Mouse (Mus musculus): Measurements from ENCODE around the gene Ube2s. TPM values are rescaled to one million over a fixed set of nuclear protein-coding genes. Genes with fewer than 3 reads are reported as not detected.
"Not testable (repeated sequence)": the region's sequence is repeated elsewhere in the genome, so short reads cannot be mapped to it uniquely, and the experiment has no call there.

The Ube2s gene
- polyA plus RNA-seq (2015; fragmentation: Nextera tagmentation; extraction: Ambion mirVana), result 116 and 126 TPM in 2 replicates

DNA sequence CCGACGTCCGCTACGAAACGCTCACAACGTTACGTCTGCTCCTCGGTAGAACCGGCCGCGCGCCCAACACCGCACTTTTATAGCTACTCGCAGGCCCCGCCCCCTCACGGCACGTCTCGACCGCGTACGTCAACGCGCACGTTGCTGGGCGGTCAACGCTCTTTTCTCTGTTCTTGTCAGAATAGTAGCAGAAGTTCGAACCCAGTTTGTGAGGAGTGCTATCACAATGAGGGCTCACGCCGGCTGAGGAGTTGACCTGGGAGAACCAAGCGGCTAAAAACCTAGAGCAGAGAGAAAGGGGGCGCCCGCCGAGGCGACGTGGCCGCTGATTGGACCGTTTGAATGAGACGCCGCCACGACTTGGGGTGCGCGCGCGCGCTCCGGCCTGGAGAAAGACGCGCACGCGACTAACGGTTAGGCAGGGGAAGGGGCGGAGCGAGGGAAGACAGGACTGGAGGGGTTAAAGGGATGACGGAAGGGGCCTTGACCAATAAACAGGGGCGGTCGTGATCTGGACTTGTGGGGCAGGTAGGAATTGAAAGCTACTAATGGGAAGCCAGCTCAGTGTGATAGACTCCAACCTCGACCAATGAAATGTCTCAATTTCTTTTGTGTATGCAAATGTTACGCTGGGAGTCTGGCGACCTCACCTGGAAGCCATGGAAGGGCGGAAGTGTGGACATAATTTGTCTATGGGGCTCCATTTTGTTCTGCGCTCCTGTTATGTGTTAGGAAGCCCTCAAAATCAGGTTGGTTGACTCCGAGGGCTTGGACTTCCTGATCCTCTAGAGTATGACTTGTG, at the start of gene Ube2s:
Gene Ube2s, minus strand, starts transcription at position 288 of the 802 bp plus-strand sequence.
- Histone ChIP-seq H3K9me3 (ENCODE audit: control insufficient read depth) (no peaks in the 10 kb centered on the region), H3K9ac (ENCODE audit: low read depth, low read length) (peak within 1 kb of the TSS; percentile 93), H3K4me1 (replicated peaks; ENCODE audit: control insufficient read depth, insufficient read depth, low read length) (no peaks in the 10 kb centered on the region), H3K27ac (ENCODE audit: low read depth, low read length) (peak within 1 kb of the TSS; percentile 85), H3K4me2 (replicated peaks; ENCODE audit: low read depth) (peak within 1 kb of the TSS; percentile 79), H3K4me3 (ENCODE audit: low read depth, low read length) (peak within 1 kb of the TSS; percentile 78), H3K36me3 (ENCODE audit: control insufficient read depth, insufficient read depth) (peaks cover 9% of the 10 kb centered on the region), H3K27me3 (replicated peaks; ENCODE audit: control insufficient read depth, insufficient read depth, low read length) (no peaks in the 10 kb centered on the region)
- peak; percentile 48 for TF ChIP-seq CTCF (IDR thresholded peaks at IDR 0.05; ENCODE audit: low read depth)
- under 1% methylated on average over 62 of the region's 62 CpGs for WGBS
- peak; percentile 99 for ATAC-seq

DNA sequence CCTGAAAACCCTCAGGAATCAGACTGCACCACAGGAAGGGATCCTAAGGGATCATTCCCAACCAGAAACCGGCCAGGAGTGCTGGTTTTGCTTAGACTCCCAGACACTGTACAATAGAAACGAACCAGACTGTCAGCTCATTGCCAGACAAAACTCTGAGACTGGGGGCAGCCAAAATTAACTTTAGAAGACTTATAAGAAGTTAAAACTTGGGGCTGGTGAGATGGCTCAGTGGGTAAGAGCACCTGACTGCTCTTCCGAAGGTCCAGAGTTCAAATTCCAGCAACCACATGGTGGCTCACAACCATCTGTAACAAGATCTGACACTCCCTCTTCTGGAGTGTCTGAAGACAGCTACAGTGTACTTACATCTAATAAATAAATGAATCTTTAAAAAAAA, 48.5 kb upstream of the Ube2s start:
- H3K36me3 ChIP-seq (ENCODE audit: control insufficient read depth, insufficient read depth); H3K4me1 ChIP-seq (replicated peaks; ENCODE audit: control insufficient read depth, insufficient read depth, low read length); H3K27ac ChIP-seq (ENCODE audit: low read depth, low read length); H3K27me3 ChIP-seq (replicated peaks; ENCODE audit: control insufficient read depth, insufficient read depth, low read length); H3K9ac ChIP-seq (ENCODE audit: low read depth, low read length); H3K4me2 ChIP-seq (replicated peaks; ENCODE audit: low read depth); H3K9me3 ChIP-seq (ENCODE audit: control insufficient read depth); H3K4me3 ChIP-seq (ENCODE audit: low read depth, low read length); ATAC-seq: not testable (repeated sequence)
- 53% methylated on average over 3 of the region's 3 CpGs for WGBS

DNA sequence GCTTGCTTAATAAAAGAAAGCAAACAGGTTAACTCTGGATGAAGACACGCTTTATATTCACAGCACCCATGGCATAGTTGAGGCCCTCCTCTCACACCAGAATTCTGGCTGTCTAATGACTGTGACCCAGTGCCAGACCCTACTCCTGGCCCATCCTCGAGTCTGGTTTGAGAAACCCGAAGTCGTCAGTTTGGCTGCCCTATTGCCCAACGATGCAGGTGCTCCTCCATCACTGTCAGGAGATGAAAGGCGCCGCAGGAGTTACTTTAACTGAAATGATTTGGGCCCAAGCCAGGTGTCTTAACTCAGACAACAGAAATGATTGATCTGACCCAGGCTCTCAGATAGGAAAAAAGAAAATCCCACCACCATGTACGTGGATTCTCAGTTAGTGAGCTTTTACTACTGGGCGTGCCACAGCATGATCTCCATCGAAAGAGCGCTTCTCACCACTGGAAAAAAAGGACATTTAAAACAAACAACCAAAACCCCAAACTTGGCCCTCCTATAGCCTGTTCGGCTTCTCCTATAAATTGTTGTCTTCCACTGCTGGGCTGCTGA, 47.1 kb upstream of the Ube2s start:
- Histone ChIP-seq H3K4me3 (ENCODE audit: low read depth, low read length) (no peak overlapping the region), H3K9ac (ENCODE audit: low read depth, low read length) (no peak overlapping the region), H3K27me3 (replicated peaks; ENCODE audit: control insufficient read depth, insufficient read depth, low read length) (0 out of 2 replicates have a peak, but pooled peaks cover 3% of the 10 kb centered on the region), H3K4me1 (replicated peaks; ENCODE audit: control insufficient read depth, insufficient read depth, low read length) (0 out of 2 replicates have a peak, but pooled peaks cover 2% of the 10 kb centered on the region), H3K36me3 (ENCODE audit: control insufficient read depth, insufficient read depth) (no peaks in the 10 kb centered on the region), H3K27ac (ENCODE audit: low read depth, low read length) (no peak overlapping the region), H3K9me3 (ENCODE audit: control insufficient read depth) (no peaks in the 10 kb centered on the region), H3K4me2 (replicated peaks; ENCODE audit: low read depth) (no peak overlapping the region)
- no peak for ATAC-seq
- TF ChIP-seq CTCF (IDR thresholded peaks at IDR 0.05; ENCODE audit: low read depth), result no peak
- 47% methylated on average over 12 of the region's 12 CpGs for WGBS

- WGBS, result 62% methylated on average over 7 of the region's 7 CpGs
- Histone ChIP-seq H3K4me2 (replicated peaks; ENCODE audit: low read depth) (no peak overlapping the region), H3K27ac (ENCODE audit: low read depth, low read length) (no peak overlapping the region), H3K36me3 (ENCODE audit: control insufficient read depth, insufficient read depth) (no peaks in the 10 kb centered on the region), H3K9ac (ENCODE audit: low read depth, low read length) (no peak overlapping the region), H3K27me3 (replicated peaks; ENCODE audit: control insufficient read depth, insufficient read depth, low read length) (0 out of 2 replicates have a peak, but pooled peaks cover 3% of the 10 kb centered on the region), H3K4me1 (replicated peaks; ENCODE audit: control insufficient read depth, insufficient read depth, low read length) (no peaks in the 10 kb centered on the region), H3K4me3 (ENCODE audit: low read depth, low read length) (no peak overlapping the region), H3K9me3 (ENCODE audit: control insufficient read depth) (no peaks in the 10 kb centered on the region)
- ATAC-seq, result no peak
- no peak for TF ChIP-seq CTCF (IDR thresholded peaks at IDR 0.05; ENCODE audit: low read depth)
Observed at GRCm38 (mm10) chr7:4857321-4857720, 44.9 kb upstream of the Ube2s start.

- Histone ChIP-seq H3K36me3 (ENCODE audit: control insufficient read depth, insufficient read depth) (no peaks in the 10 kb centered on the region), H3K9ac (ENCODE audit: low read depth, low read length) (no peak overlapping the region), H3K9me3 (ENCODE audit: control insufficient read depth) (no peaks in the 10 kb centered on the region), H3K27ac (ENCODE audit: low read depth, low read length) (no peak overlapping the region), H3K27me3 (replicated peaks; ENCODE audit: control insufficient read depth, insufficient read depth, low read length) (0 out of 2 replicates have a peak, but pooled peaks cover 3% of the 10 kb centered on the region), H3K4me3 (ENCODE audit: low read depth, low read length) (no peak overlapping the region), H3K4me1 (replicated peaks; ENCODE audit: control insufficient read depth, insufficient read depth, low read length) (no peaks in the 10 kb centered on the region), H3K4me2 (replicated peaks; ENCODE audit: low read depth) (no peak overlapping the region)
- TF ChIP-seq CTCF (IDR thresholded peaks at IDR 0.05; ENCODE audit: low read depth), result no peak
- no peak for ATAC-seq
- 81% methylated on average over 9 of the region's 9 CpGs for WGBS
Observed at GRCm38 (mm10) chr7:4856508-4856907, 44.1 kb upstream of the Ube2s start.

DNA sequence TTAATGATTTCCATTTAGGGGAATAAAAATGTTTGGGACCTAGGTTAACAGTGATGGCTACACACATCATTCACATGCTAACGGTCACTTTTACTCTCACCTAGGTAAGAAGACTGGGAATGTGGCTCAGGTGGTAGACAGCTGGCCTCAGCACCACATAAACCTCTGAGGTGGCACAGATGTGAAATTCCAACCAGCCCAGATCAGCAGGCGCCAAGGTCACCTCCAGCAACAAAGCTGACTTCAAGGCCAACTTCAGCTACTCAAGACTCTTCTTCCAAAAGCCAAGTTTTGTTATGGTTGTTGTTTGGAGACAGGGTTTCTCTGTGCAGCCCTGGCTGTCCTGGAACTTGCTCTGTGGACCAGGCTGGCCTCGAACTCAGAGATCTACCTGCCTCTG, 41.2 kb upstream of the Ube2s start:
- H3K9me3 ChIP-seq (ENCODE audit: control insufficient read depth), result no peaks in the 10 kb centered on the region
- no peak overlapping the region for H3K27ac ChIP-seq (ENCODE audit: low read depth, low read length)
- no peak for TF ChIP-seq CTCF (IDR thresholded peaks at IDR 0.05; ENCODE audit: low read depth)
- no peak overlapping the region for H3K9ac ChIP-seq (ENCODE audit: low read depth, low read length)
- no peaks in the 10 kb centered on the region for H3K36me3 ChIP-seq (ENCODE audit: control insufficient read depth, insufficient read depth)
- WGBS, result 78% methylated on average over 3 of the region's 3 CpGs
- no peaks in the 10 kb centered on the region for H3K4me1 ChIP-seq (replicated peaks; ENCODE audit: control insufficient read depth, insufficient read depth, low read length)
- H3K4me3 ChIP-seq (ENCODE audit: low read depth, low read length), result no peak overlapping the region
- H3K4me2 ChIP-seq (replicated peaks; ENCODE audit: low read depth), result no peak overlapping the region
- H3K27me3 ChIP-seq (replicated peaks; ENCODE audit: control insufficient read depth, insufficient read depth, low read length), result 0 out of 2 replicates have a peak, but pooled peaks cover 3% of the 10 kb centered on the region
- ATAC-seq, result no peak

Measured in intestine, postnatal 0 days (tissue).